Mouse (Mus musculus): ENCODE measurements around the gene Magohb. TPM values are rescaled to one million over a fixed set of nuclear protein-coding genes. Genes with fewer than 3 reads are reported as not detected.

Gene Magohb
- polyA plus RNA-seq, 1 experiment: 22.0 TPM

DNA sequence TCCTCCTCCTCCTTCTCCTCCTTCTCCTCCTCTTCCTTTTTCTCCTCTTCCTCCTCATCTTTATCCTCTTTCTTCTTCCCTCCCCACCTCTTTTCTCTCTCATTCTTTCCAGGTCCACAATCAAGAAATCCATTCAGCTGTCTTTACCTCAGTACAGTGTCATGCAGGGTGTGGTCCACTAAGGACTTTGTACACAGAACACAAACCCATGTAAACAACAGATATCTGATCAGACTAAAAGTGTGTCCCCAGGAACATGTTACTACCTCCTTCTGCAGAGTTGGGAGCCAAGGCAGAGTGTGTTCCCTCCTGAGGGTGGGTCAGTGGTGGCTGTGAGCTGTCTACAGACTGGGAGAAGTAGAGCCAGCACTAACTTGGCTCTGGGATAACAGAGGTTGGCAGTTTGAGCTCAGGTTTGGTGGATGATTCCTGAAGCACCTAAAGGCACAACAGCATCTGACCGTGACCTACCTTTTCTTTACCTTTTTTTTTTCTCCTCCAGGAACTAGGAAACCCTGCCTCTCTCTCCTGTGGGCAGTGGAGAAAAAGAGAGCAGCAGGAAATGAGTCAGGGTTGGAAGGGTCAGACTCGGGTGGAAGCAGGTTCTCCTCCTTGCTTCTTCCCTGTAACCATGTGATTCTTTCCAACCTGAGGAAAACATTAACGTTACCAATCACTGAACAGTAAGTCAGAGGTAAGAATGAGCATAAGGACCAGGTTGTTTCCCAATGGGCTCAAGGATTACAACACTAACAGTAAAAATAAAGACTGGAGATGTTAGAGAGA lies 29.0 kb upstream of the Magohb start:
- Histone ChIP-seq H3K4me3 (no peak overlapping the region), H3K4me2 (ENCODE audit: low read depth) (no peak overlapping the region), H3K36me3 (ENCODE audit: control insufficient read depth, insufficient read depth) (no peaks in the 10 kb centered on the region), H3K27me3 (ENCODE audit: control insufficient read depth, insufficient read depth, insufficient read length) (no peaks in the 10 kb centered on the region), H3ac (ENCODE audit: control insufficient read depth, insufficient read length) (no peak overlapping the region), H3K79me2 (ENCODE audit: control insufficient read depth, insufficient read depth) (no peaks in the 10 kb centered on the region)
- no peak for TF ChIP-seq E2F4 (IDR thresholded peaks at IDR 0.05; ENCODE audit: insufficient read depth)
- no peak for TF ChIP-seq SRF (IDR thresholded peaks at IDR 0.05; ENCODE audit: control insufficient read depth, insufficient read length, low read depth)
- TF ChIP-seq POLR2AphosphoS2 (IDR thresholded peaks at IDR 0.05; ENCODE audit: insufficient read length, low read depth): no peak
- TF ChIP-seq USF1 (IDR thresholded peaks at IDR 0.05; ENCODE audit: low read depth): no peak
- TF ChIP-seq REST (IDR thresholded peaks at IDR 0.05; ENCODE audit: insufficient read depth, insufficient read length): no peak
- TF ChIP-seq POLR2A (IDR thresholded peaks at IDR 0.05; ENCODE audit: insufficient read length, low read depth): no peak
- no peak for TF ChIP-seq MYOD1 (IDR thresholded peaks at IDR 0.05; ENCODE audit: control insufficient read depth in 1 of 3, insufficient read length in 2 of 3, low read depth in 2 of 3)
- no peak for TF ChIP-seq MYOG (IDR thresholded peaks at IDR 0.05; ENCODE audit: control insufficient read depth in 1 of 3, insufficient read depth in 1 of 3, insufficient read length in 2 of 3, low read depth in 2 of 3)
- TF ChIP-seq CEBPB (IDR thresholded peaks at IDR 0.05; ENCODE audit: insufficient read depth, poor library complexity, severe bottlenecking): no peak
- TF ChIP-seq MAX (IDR thresholded peaks at IDR 0.05; ENCODE audit: low read depth): no peak
- no peak for TF ChIP-seq TCF3 (IDR thresholded peaks at IDR 0.05; ENCODE audit: insufficient read length, low read depth)
- TF ChIP-seq TCF12 (IDR thresholded peaks at IDR 0.05; ENCODE audit: insufficient read depth, poor library complexity, severe bottlenecking): no peak

DNA sequence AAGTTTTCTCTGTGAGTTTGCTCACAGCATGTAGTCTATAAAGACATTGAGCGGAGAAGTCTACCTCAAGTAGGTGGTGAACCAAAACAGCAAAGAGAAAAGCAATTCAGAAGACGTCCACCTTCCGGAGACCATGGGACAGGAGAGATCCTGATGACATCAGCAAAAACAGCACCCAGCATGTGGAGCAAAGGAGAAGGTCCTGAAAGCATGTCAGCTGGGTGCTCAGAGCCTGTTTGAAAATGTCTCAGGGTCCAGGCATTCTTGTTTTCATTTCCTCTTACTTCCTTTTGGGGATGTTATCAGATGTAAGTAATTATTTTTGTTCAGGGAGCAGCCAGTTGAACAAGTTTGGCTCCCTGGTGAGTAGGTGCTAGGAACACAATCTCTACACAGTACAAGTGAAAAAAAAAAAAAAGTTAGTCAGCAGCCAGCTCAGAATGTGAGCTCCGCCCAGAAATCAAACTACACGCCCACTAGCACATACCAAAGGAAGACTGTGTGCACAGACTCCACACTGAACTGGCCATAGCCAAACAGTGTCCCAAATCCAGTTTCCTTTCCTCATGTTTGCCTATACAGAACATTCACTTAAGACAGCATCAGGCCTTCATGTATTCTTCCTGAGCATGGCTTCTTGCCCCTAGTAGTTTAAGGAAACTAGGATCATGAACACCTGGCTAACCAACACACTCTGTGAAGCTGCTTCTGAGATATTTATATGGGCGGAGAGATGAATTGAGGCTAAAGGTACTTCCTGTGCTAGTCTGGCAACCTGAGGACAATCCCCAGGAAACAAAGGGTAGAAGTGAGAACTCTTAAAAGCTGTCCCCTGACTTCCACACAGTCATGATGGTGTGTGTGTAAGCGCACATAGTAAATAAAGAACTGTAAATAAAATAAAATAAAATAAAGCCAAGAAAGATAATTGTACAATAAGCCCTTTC lies 23.4 kb upstream of the Magohb start:
- no peak for TF ChIP-seq POLR2AphosphoS2 (IDR thresholded peaks at IDR 0.05; ENCODE audit: insufficient read length, low read depth)
- no peak for TF ChIP-seq MYOG (IDR thresholded peaks at IDR 0.05; ENCODE audit: control insufficient read depth in 1 of 3, insufficient read depth in 1 of 3, insufficient read length in 2 of 3, low read depth in 2 of 3)
- TF ChIP-seq SRF (IDR thresholded peaks at IDR 0.05; ENCODE audit: control insufficient read depth, insufficient read length, low read depth): no peak
- no peak for TF ChIP-seq MAX (IDR thresholded peaks at IDR 0.05; ENCODE audit: low read depth)
- H3ac ChIP-seq (ENCODE audit: control insufficient read depth, insufficient read length): no peak overlapping the region
- H3K79me2 ChIP-seq (ENCODE audit: control insufficient read depth, insufficient read depth): no peaks in the 10 kb centered on the region
- H3K36me3 ChIP-seq (ENCODE audit: control insufficient read depth, insufficient read depth): no peaks in the 10 kb centered on the region
- H3K27me3 ChIP-seq (ENCODE audit: control insufficient read depth, insufficient read depth, insufficient read length): no peaks in the 10 kb centered on the region
- H3K4me3 ChIP-seq: no peak overlapping the region
- H3K4me2 ChIP-seq (ENCODE audit: low read depth): no peak overlapping the region

DNA sequence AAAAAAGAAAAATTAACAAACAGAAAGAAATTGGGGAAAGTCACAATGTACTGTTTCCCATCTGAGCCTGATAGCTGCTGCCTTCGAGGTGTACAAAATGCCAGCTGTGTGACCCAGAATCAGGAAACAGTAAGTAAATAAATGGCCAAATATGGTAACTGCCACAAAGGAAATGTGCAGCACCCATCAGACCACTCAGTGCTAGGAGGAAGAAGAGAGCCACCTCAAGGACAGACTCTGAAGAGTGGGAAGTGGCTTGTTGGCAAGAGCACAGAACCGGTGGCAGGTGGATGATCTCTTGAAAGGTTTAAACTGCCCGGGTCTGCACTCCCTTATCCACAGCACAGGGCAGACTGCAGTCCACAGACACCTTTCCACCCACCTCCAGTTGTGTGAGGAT lies 15.0 kb upstream of the Magohb start:
- Histone ChIP-seq H3K4me3 (no peak overlapping the region), H3ac (ENCODE audit: control insufficient read depth, insufficient read length) (no peak overlapping the region), H3K27me3 (ENCODE audit: control insufficient read depth, insufficient read depth, insufficient read length) (no peaks in the 10 kb centered on the region), H3K4me2 (ENCODE audit: low read depth) (no peak overlapping the region), H3K36me3 (ENCODE audit: control insufficient read depth, insufficient read depth) (no peaks in the 10 kb centered on the region), H3K79me2 (ENCODE audit: control insufficient read depth, insufficient read depth) (no peaks in the 10 kb centered on the region)
- TF ChIP-seq SRF (IDR thresholded peaks at IDR 0.05; ENCODE audit: control insufficient read depth, insufficient read length, low read depth) (no peak), USF1 (IDR thresholded peaks at IDR 0.05; ENCODE audit: low read depth) (no peak), MAX (IDR thresholded peaks at IDR 0.05; ENCODE audit: low read depth) (no peak), MYOG (IDR thresholded peaks at IDR 0.05; ENCODE audit: control insufficient read depth in 1 of 3, insufficient read depth in 1 of 3, insufficient read length in 2 of 3, low read depth in 2 of 3) (no peak), TCF12 (IDR thresholded peaks at IDR 0.05; ENCODE audit: insufficient read depth, poor library complexity, severe bottlenecking) (no peak), POLR2AphosphoS2 (IDR thresholded peaks at IDR 0.05; ENCODE audit: insufficient read length, low read depth) (no peak), REST (IDR thresholded peaks at IDR 0.05; ENCODE audit: insufficient read depth, insufficient read length) (no peak), CEBPB (IDR thresholded peaks at IDR 0.05; ENCODE audit: insufficient read depth, poor library complexity, severe bottlenecking) (no peak), TCF3 (IDR thresholded peaks at IDR 0.05; ENCODE audit: insufficient read length, low read depth) (no peak), POLR2A (IDR thresholded peaks at IDR 0.05; ENCODE audit: insufficient read length, low read depth) (no peak), MYOD1 (IDR thresholded peaks at IDR 0.05; ENCODE audit: control insufficient read depth in 1 of 3, insufficient read length in 2 of 3, low read depth in 2 of 3) (no peak), E2F4 (IDR thresholded peaks at IDR 0.05; ENCODE audit: insufficient read depth) (no peak)

DNA sequence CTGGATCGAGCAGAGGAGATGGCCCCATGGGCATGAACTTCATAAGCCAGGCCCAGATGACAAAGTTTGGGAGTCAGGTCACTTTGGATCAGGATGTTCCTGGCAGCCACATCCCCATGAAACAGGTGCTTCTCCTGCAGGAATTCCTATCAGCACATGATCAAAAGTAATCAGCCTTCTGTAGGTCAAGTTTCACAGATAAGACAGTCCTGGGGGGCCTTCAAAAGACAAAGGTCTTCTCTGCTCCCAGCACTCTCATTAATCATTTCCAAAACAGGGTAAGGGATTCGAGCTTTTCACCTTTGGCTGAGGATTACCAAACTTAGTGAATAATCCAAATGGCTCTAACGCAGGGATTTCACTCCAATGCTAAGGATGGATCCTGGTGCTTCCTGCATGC lies 11.7 kb upstream of the Magohb start:
- no peak overlapping the region for H3K4me2 ChIP-seq (ENCODE audit: low read depth)
- H3K79me2 ChIP-seq (ENCODE audit: control insufficient read depth, insufficient read depth): no peaks in the 10 kb centered on the region
- no peaks in the 10 kb centered on the region for H3K27me3 ChIP-seq (ENCODE audit: control insufficient read depth, insufficient read depth, insufficient read length)
- H3ac ChIP-seq (ENCODE audit: control insufficient read depth, insufficient read length): no peak overlapping the region
- H3K4me3 ChIP-seq: no peak overlapping the region
- no peak for TF ChIP-seq MYOG (IDR thresholded peaks at IDR 0.05; ENCODE audit: control insufficient read depth in 1 of 3, insufficient read depth in 1 of 3, insufficient read length in 2 of 3, low read depth in 2 of 3)
- TF ChIP-seq CEBPB (IDR thresholded peaks at IDR 0.05; ENCODE audit: insufficient read depth, poor library complexity, severe bottlenecking): no peak
- TF ChIP-seq TCF12 (IDR thresholded peaks at IDR 0.05; ENCODE audit: insufficient read depth, poor library complexity, severe bottlenecking): no peak
- H3K36me3 ChIP-seq (ENCODE audit: control insufficient read depth, insufficient read depth): no peaks in the 10 kb centered on the region
